8 mouse cellular contexts compared by ENCODE assay signal in genomic region chr2:5614896-5615295, GRCm38 (mm10).
DNase-seq lines count a peak whose midpoint lies in the region; ATAC-seq lines count a peak whose summit lies in the region.

No protein-coding gene starts in this region.

- H3K4me3 ChIP-seq in midbrain, embryonic 14.5 days (replicated peaks; ENCODE audit: low read depth, low read length) = no peak overlapping the region
- H3K4me3 ChIP-seq in midbrain, embryonic 13.5 days (replicated peaks) = no peak overlapping the region
- H3K4me3 ChIP-seq in macrophage (ENCODE audit: inconsistent target) = no peak overlapping the region

- no peak for ATAC-seq in midbrain, embryonic 14.5 days (ENCODE audit: low FRiP score, low TSS enrichment)
- no peak for ATAC-seq in midbrain, embryonic 13.5 days
- peak; percentile 39; the same call in 1 of the 2 replicates for ATAC-seq in frontal cortex, adult (ENCODE audit: low TSS enrichment)
- peak; percentile 70 for ATAC-seq in inflammation-experienced regulatory T-cells, adult 6 months

- DNase-seq in adrenal gland, adult (ENCODE audit: inconsistent age in 2 of 2, low spot score in 1 of 2) = peak; percentile 53 to 76
- no peak for DNase-seq in adrenal gland, postnatal 4 days (ENCODE audit: low spot score in 2 of 2)
- peak; percentile 27 for DNase-seq in midbrain, embryonic 14.5 days
- DNase-seq in thymus, adult 18-20 months = no peak

- H3K27ac ChIP-seq in midbrain, embryonic 14.5 days (replicated peaks; ENCODE audit: low read depth, low read length) = no peak overlapping the region
- H3K27ac ChIP-seq in midbrain, embryonic 13.5 days = no peak overlapping the region
- 0 out of 2 replicates have a peak overlapping the region, but pooled peaks have one; percentile 8 for H3K27ac ChIP-seq in macrophage

- H3K9me3 ChIP-seq in midbrain, embryonic 14.5 days (ENCODE audit: control insufficient read depth, low read length) = no peaks in the 10 kb centered on the region
- H3K9me3 ChIP-seq in midbrain, embryonic 13.5 days = no peaks in the 10 kb centered on the region

- H3K4me1 ChIP-seq in midbrain, embryonic 14.5 days (ENCODE audit: control insufficient read depth, insufficient read depth, low read length) = peaks cover 10% of the 10 kb centered on the region; the same call in 1 of the 2 replicates
- peaks cover 22% of the 10 kb centered on the region for H3K4me1 ChIP-seq in midbrain, embryonic 13.5 days (replicated peaks)

- no peaks in the 10 kb centered on the region for H3K27me3 ChIP-seq in midbrain, embryonic 14.5 days (ENCODE audit: control insufficient read depth, insufficient read depth, low read length)
- no peaks in the 10 kb centered on the region for H3K27me3 ChIP-seq in midbrain, embryonic 13.5 days

- WGBS in midbrain, embryonic 14.5 days = 82% methylated on average over 3 of the region's 3 CpGs
- WGBS in midbrain, embryonic 13.5 days = 80% methylated on average over 3 of the region's 3 CpGs
- 71% methylated on average over 3 of the region's 3 CpGs for WGBS in macrophage (ENCODE audit: missing documents)

- H3K9ac ChIP-seq in midbrain, embryonic 14.5 days (replicated peaks; ENCODE audit: low read length) = no peak overlapping the region
- H3K9ac ChIP-seq in midbrain, embryonic 13.5 days (replicated peaks) = no peak overlapping the region

- H3K36me3 ChIP-seq in midbrain, embryonic 14.5 days (ENCODE audit: control insufficient read depth, insufficient read depth, low read length) = no peaks in the 10 kb centered on the region
- no peaks in the 10 kb centered on the region for H3K36me3 ChIP-seq in midbrain, embryonic 13.5 days
- H3K36me3 ChIP-seq in macrophage (ENCODE audit: inconsistent target) = no peaks in the 10 kb centered on the region

- H3K79me2 ChIP-seq in macrophage (ENCODE audit: inconsistent target) = peaks cover 25% of the 10 kb centered on the region; the same call in 1 of the 2 replicates

- no peak overlapping the region for H3K4me2 ChIP-seq in midbrain, embryonic 14.5 days (ENCODE audit: low read length)
- H3K4me2 ChIP-seq in midbrain, embryonic 13.5 days (replicated peaks) = no peak overlapping the region

Comparison
In these comparisons a context has a peak if more than half of its experiments do, and no peak if none do; other contexts are left out.
1. DNase-seq: peak in adrenal gland, adult (2 of 2) and midbrain, embryonic 14.5 days (single experiment); none in adrenal gland, postnatal 4 days (0 of 2) and thymus, adult 18-20 months (0 of 2).
2. ATAC-seq: peak in frontal cortex, adult (single experiment) and inflammation-experienced regulatory T-cells, adult 6 months (single experiment); none in midbrain, embryonic 14.5 days (single experiment) and midbrain, embryonic 13.5 days (single experiment).